Mouse (Mus musculus): ENCODE data around the gene Hipk2. TPM values are rescaled to one million over a fixed set of nuclear protein-coding genes. Genes with fewer than 3 reads are reported as not detected.
A peak's percentile ranks its signal among the peaks of the same experiment; 100 is the strongest.

Gene Hipk2
- total and polyA plus RNA-seq, 3 experiments = 3.9 to 85.1 (median 14.1) TPM

DNA sequence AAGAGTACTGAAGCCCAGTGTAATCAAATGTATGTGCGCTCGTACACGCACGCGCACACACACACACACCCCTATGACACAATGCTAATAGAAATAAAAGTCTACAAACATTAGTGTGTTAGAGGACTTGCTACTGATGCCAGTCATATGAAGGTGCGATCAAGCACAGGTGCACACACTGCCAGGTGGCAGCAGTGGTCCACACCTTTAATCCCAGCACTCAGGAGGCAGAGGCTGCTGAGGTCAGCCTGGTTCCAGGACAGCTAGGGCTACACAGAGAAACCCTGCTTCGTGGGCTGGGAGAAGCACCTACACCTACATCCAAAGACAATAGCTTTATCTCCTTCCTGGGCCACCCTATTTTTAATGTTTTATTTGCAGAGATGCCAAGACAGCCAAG lies 96.6 kb downstream of the Hipk2 start:
- H3K79me2 ChIP-seq (ENCODE audit: control insufficient read depth, insufficient read depth, low read length, poor library complexity) = no peaks in the 10 kb centered on the region
- no peak for DNase-seq (ENCODE audit: low read depth, low spot score)
- H3K4me1 ChIP-seq (ENCODE audit: control insufficient read depth in 1 of 2, insufficient read depth in 2 of 2, low read length in 2 of 2) = peaks cover 7 to 11% of the 10 kb centered on the region in 2 experiments
- H3K27ac ChIP-seq (ENCODE audit: control insufficient read depth, low read depth, low read length) = peak overlapping the region; percentile 17; the same call in 1 of the 2 replicates
- no peaks in the 10 kb centered on the region for H3K9me3 ChIP-seq (replicated peaks; ENCODE audit: insufficient read depth, low read length)
- H3K27me3 ChIP-seq (ENCODE audit: control insufficient read depth in 1 of 2, insufficient read depth in 2 of 2, low read length in 2 of 2) = no peaks in the 10 kb centered on the region
- peaks cover 0 to 12% of the 10 kb centered on the region in 2 experiments; a peak in 2 of 4 replicates for H3K36me3 ChIP-seq (ENCODE audit: control insufficient read depth in 1 of 2, insufficient read depth in 2 of 2, low read length in 2 of 2)
- TF ChIP-seq TAL1 (IDR thresholded peaks at IDR 0.05; ENCODE audit: low read length) (no peak), SMC3 (IDR thresholded peaks at IDR 0.05; ENCODE audit: low read depth, low read length) (no peak), GATA1 (IDR thresholded peaks at IDR 0.05; ENCODE audit: low read depth, low read length) (no peak)
- no peak overlapping the region for H3K9ac ChIP-seq (ENCODE audit: control insufficient read depth, low read depth, low read length, poor library complexity, severe bottlenecking)
- H3K4me3 ChIP-seq (ENCODE audit: control insufficient read depth in 1 of 2, insufficient read depth in 1 of 2, low read depth in 2 of 2, low read length in 2 of 2) = no peak overlapping the region

DNA sequence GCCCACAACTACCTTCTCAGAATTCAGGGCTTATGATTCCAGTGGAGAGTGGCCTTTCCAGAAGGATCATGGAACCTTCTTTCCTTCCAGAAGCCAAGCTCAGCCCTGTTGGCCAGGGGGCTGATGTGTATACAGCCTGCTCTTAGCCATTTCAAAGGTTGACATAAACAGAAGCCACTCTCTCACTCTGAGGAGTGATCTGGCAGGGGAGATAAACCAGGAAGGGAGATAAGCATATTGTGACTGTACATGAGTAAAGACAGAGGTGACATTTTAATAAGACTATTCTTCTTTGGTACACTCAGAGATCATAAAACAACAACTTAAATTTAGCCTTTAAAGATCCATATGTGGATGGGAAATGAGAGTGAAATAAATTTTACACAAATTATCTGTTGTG lies 97.1 kb downstream of the Hipk2 start:
- TF ChIP-seq RCOR1 (IDR thresholded peaks at IDR 0.05; ENCODE audit: low read depth, low read length) = peak; percentile 53; the same call in 1 of the 2 replicates
- TF ChIP-seq TCF12 (IDR thresholded peaks at IDR 0.05; ENCODE audit: low read depth, low read length) = peak; percentile 95
- no peak for TF ChIP-seq MAFK (IDR thresholded peaks at IDR 0.05; ENCODE audit: borderline replicate concordance, low read depth, low read length)
- peak; percentile 55; the same call in 1 of the 2 replicates for TF ChIP-seq ELF1 (IDR thresholded peaks at IDR 0.05; ENCODE audit: low read depth, low read length)
- no peak for TF ChIP-seq JUND (IDR thresholded peaks at IDR 0.05; ENCODE audit: low read depth, low read length)
- TF ChIP-seq SIN3A (IDR thresholded peaks at IDR 0.05; ENCODE audit: low read length) = peak; percentile 75
- no peak for TF ChIP-seq GABPA (IDR thresholded peaks at IDR 0.05; ENCODE audit: low read depth, low read length)
- TF ChIP-seq TAL1 (IDR thresholded peaks at IDR 0.05; ENCODE audit: low read length) = peak; percentile 79
- TF ChIP-seq USF1 (IDR thresholded peaks at IDR 0.05; ENCODE audit: low read depth, low read length) = no peak
- peak; percentile 46; the same call in 1 of the 2 replicates for TF ChIP-seq MXI1 (IDR thresholded peaks at IDR 0.05; ENCODE audit: low read depth, low read length)
- TF ChIP-seq KAT2A (conservative IDR thresholded peaks at IDR 0.05; ENCODE audit: low read depth, low read length) = no peak
- TF ChIP-seq NELFE (IDR thresholded peaks at IDR 0.05; ENCODE audit: low read depth, low read length) = no peak
- peak; percentile 70 for TF ChIP-seq ETS1 (IDR thresholded peaks at IDR 0.05; ENCODE audit: low read depth, low read length)
- no peak for TF ChIP-seq ZKSCAN1 (IDR thresholded peaks at IDR 0.05; ENCODE audit: low read depth, low read length)
- no peak for TF ChIP-seq MAX (IDR thresholded peaks at IDR 0.05; ENCODE audit: low read length)
- no peak for TF ChIP-seq UBTF (IDR thresholded peaks at IDR 0.05; ENCODE audit: borderline replicate concordance, insufficient read depth, low read depth, low read length)
- no peak for TF ChIP-seq ZMIZ1 (IDR thresholded peaks at IDR 0.05; ENCODE audit: low read depth, low read length)
- peak; percentile 96 for TF ChIP-seq GATA1 (IDR thresholded peaks at IDR 0.05; ENCODE audit: low read depth, low read length)
- TF ChIP-seq EP300 (IDR thresholded peaks at IDR 0.05; ENCODE audit: low read depth in 1 of 2, low read length in 2 of 2) = peak; percentile 75 to 92
- TF ChIP-seq POLR2AphosphoS5 (IDR thresholded peaks at IDR 0.05; ENCODE audit: borderline replicate concordance, low read depth, low read length) = no peak
- no peak for TF ChIP-seq POLR2A (IDR thresholded peaks at IDR 0.05; ENCODE audit: control insufficient read depth in 1 of 2, insufficient read depth in 1 of 2, low read depth in 1 of 2, low read length in 2 of 2, poor library complexity in 1 of 2)
- TF ChIP-seq ZNF384 (IDR thresholded peaks at IDR 0.05; ENCODE audit: low read depth, low read length) = 0 out of 2 replicates have a peak, but pooled peaks have one; percentile 0
- no peak for TF ChIP-seq CHD2 (IDR thresholded peaks at IDR 0.05; ENCODE audit: low read length)
- TF ChIP-seq E2F4 (IDR thresholded peaks at IDR 0.05; ENCODE audit: borderline replicate concordance, low read depth, low read length) = no peak
- no peak for TF ChIP-seq MEF2A (IDR thresholded peaks at IDR 0.05; ENCODE audit: extremely low read depth, insufficient replicate concordance, low read depth, low read length, poor library complexity, severe bottlenecking)
- Histone ChIP-seq H3K79me2 (ENCODE audit: control insufficient read depth, insufficient read depth, low read length, poor library complexity) (no peaks in the 10 kb centered on the region), H3K27me3 (ENCODE audit: control insufficient read depth in 1 of 2, insufficient read depth in 2 of 2, low read length in 2 of 2) (no peaks in the 10 kb centered on the region), H3K9me3 (replicated peaks; ENCODE audit: insufficient read depth, low read length) (no peaks in the 10 kb centered on the region), H3K4me1 (ENCODE audit: control insufficient read depth in 1 of 2, insufficient read depth in 2 of 2, low read length in 2 of 2) (peaks cover 7 to 11% of the 10 kb centered on the region in 2 experiments), H3K4me3 (ENCODE audit: control insufficient read depth in 1 of 2, insufficient read depth in 1 of 2, low read depth in 2 of 2, low read length in 2 of 2) (no peak overlapping the region), H3K9ac (ENCODE audit: control insufficient read depth, low read depth, low read length, poor library complexity, severe bottlenecking) (no peak overlapping the region), H3K36me3 (ENCODE audit: control insufficient read depth in 1 of 2, insufficient read depth in 2 of 2, low read length in 2 of 2) (peaks cover 0 to 12% of the 10 kb centered on the region in 2 experiments; a peak in 2 of 4 replicates), H3K27ac (ENCODE audit: control insufficient read depth, low read depth, low read length) (peak overlapping the region; percentile 51; the same call in 1 of the 2 replicates)
- DNase-seq (ENCODE audit: low read depth, low spot score) = peak; percentile 70
